Mouse (Mus musculus): ENCODE results near the gene Hcn2. TPM values are rescaled to one million over a fixed set of nuclear protein-coding genes. Genes with fewer than 3 reads are reported as not detected.

Hcn2 gene
- polyA plus RNA-seq, 1 experiment from 2014 or later = 0.05 TPM

DNA sequence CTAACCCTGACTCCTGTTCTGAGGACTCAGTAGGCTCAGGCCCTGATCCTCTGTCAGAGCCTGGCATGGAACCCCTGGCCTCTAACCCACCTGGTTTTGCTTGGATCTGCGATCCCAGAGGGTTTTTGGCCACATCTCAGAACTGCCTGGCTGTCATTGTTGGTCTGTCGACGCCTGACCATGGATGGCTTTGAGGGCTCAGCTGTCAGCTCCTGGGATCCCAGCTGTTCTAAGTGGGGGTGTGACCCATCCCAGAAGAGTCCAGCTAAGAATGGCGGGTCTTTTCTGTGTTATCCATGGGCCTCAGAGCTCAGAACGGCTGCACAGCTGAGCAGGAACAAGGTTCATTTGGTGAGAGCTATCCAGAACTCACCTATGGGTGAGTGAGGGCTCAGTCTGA, 4.7 kb downstream of the Hcn2 start:
- H3K4me1 ChIP-seq = peaks cover 27% of the 10 kb centered on the region
- H3K4me3 ChIP-seq = no peak overlapping the region
- no peaks in the 10 kb centered on the region for H3K36me3 ChIP-seq
- 76% methylated on average over 5 of the region's 5 CpGs for WGBS
- H3K27ac ChIP-seq (replicated peaks) = no peak overlapping the region
- peaks cover 44% of the 10 kb centered on the region for H3K27me3 ChIP-seq (ENCODE audit: low read depth, poor library complexity, severe bottlenecking)
- DNase-seq (ENCODE audit: low spot score) = no peak
- H3K9me3 ChIP-seq (replicated peaks) = no peaks in the 10 kb centered on the region

DNA sequence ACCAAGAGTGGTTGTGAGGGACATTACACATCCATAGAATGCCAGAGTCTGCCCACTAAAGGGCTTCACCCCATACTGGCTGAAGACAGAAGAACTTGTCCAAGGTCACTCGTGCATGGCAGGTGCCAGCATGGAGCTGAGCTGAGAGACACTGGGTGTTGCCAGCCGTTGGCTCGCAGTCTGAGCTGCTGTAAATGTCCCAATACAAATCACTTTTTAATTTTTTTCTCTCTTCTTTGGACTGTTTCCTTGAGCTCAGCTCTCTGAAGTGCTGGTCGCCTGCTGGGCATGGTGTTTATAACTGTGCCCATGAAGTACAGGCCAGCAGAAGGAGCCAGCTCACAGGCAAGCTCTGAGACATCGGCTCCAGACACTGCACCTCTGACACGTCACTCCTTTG, 6.6 kb downstream of the Hcn2 start:
- WGBS = 61% methylated on average over 6 of the region's 6 CpGs
- Histone ChIP-seq H3K4me1 (peaks cover 9% of the 10 kb centered on the region; the same call in 1 of the 2 replicates), H3K27ac (replicated peaks) (no peak overlapping the region), H3K9me3 (replicated peaks) (no peaks in the 10 kb centered on the region), H3K4me3 (no peak overlapping the region), H3K36me3 (no peaks in the 10 kb centered on the region), H3K27me3 (ENCODE audit: low read depth, poor library complexity, severe bottlenecking) (peaks cover 24% of the 10 kb centered on the region)
- DNase-seq (ENCODE audit: low spot score) = no peak

DNA sequence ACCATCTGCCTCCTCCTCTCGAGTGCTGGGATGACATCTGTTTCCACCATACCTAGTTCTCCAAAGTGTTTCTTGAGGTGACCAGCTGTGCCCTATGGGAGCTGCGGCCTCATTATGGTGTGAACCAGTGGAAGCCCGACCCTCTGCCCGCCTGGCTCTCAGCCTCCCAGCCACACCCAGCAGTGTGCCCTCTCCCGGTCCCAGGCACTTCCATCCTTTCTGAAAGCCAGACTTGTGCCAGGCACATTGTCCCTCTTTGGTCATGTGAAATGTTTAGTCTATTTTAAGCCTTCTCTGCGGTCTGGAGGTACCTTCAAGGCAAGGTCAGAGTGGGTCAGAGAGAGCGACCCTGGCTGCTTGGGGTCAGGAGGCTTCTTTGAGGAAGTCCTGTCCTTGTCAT, 7.3 kb downstream of the Hcn2 start:
- Histone ChIP-seq H3K9me3 (replicated peaks) (no peaks in the 10 kb centered on the region), H3K36me3 (no peaks in the 10 kb centered on the region), H3K27ac (replicated peaks) (no peak overlapping the region), H3K4me3 (no peak overlapping the region), H3K4me1 (peaks cover 11% of the 10 kb centered on the region; the same call in 1 of the 2 replicates), H3K27me3 (ENCODE audit: low read depth, poor library complexity, severe bottlenecking) (peaks cover 18% of the 10 kb centered on the region)
- 90% methylated on average over 7 of the region's 7 CpGs for WGBS
- no peak for DNase-seq (ENCODE audit: low spot score)

DNA sequence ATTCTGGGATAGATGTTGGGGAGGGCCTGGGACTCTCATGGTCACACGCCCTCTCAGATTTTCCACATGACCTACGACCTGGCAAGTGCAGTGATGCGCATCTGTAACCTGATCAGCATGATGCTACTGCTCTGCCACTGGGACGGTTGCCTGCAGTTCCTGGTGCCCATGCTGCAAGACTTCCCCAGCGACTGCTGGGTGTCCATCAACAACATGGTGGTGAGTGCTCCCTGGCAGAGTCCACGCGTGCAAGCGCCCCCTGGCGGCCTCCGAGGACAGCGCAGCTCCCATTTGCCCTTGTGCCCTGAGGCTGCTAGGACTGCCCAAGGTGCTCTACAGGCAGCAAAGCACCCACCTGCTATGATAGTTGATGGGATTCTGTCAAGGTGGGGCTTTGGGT, 9.7 kb downstream of the Hcn2 start:
- peak; percentile 54 for DNase-seq (ENCODE audit: low spot score)
- peaks cover 13% of the 10 kb centered on the region; the same call in 1 of the 2 replicates for H3K4me1 ChIP-seq
- H3K9me3 ChIP-seq (replicated peaks) = no peaks in the 10 kb centered on the region
- no peaks in the 10 kb centered on the region for H3K36me3 ChIP-seq
- no peak overlapping the region for H3K4me3 ChIP-seq
- WGBS = 33% methylated on average over 11 of the region's 11 CpGs
- H3K27ac ChIP-seq (replicated peaks) = no peak overlapping the region
- H3K27me3 ChIP-seq (ENCODE audit: low read depth, poor library complexity, severe bottlenecking) = no peaks in the 10 kb centered on the region

DNA sequence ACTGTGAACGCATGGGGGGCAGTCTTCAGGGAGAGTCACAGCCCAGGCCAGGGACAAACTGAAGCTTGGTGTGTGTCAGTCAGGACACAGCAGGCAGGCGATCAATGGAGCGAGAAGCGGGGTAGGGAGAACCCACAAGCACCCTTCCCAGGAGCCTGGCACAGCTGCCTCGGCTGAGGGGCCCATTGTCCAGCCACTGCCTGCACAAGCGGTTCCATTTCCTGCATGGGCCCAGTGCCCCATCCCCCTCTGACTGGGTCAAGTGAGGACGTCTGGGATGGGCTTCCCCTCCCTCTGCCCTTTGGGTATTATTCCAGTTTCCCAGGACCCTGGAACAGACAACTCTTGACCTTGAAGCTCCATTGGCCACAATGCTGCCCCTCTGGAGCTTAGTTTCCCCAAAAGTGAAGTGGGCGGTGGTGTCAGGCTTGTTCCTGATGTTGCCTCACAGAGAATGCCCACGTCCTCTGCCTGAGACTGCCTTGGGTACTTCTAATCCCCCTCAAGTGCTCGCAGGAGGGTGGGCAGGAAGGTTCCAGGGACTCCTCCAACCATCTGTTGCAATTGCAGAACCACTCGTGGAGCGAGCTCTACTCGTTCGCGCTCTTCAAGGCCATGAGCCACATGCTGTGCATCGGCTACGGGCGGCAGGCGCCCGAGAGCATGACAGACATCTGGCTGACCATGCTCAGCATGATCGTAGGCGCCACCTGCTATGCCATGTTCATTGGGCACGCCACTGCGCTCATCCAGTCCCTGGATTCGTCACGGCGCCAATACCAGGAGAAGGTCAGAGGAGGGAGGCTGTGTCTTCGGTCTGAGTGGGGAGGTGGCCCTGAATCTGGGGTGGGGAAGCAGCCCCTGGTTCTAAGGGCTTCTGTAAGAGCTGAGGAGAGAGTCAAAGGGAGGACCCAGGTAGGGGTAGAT, 12.2 kb downstream of the Hcn2 start:
- H3K4me1 ChIP-seq = peaks cover 10% of the 10 kb centered on the region; the same call in 1 of the 2 replicates
- H3K9me3 ChIP-seq (replicated peaks) = no peaks in the 10 kb centered on the region
- peaks cover 17% of the 10 kb centered on the region for H3K36me3 ChIP-seq
- H3K27ac ChIP-seq (replicated peaks) = no peak overlapping the region
- no peaks in the 10 kb centered on the region for H3K27me3 ChIP-seq (ENCODE audit: low read depth, poor library complexity, severe bottlenecking)
- H3K4me3 ChIP-seq = no peak overlapping the region
- 74% methylated on average over 28 of the region's 28 CpGs for WGBS
- DNase-seq (ENCODE audit: low spot score) = no peak

DNA sequence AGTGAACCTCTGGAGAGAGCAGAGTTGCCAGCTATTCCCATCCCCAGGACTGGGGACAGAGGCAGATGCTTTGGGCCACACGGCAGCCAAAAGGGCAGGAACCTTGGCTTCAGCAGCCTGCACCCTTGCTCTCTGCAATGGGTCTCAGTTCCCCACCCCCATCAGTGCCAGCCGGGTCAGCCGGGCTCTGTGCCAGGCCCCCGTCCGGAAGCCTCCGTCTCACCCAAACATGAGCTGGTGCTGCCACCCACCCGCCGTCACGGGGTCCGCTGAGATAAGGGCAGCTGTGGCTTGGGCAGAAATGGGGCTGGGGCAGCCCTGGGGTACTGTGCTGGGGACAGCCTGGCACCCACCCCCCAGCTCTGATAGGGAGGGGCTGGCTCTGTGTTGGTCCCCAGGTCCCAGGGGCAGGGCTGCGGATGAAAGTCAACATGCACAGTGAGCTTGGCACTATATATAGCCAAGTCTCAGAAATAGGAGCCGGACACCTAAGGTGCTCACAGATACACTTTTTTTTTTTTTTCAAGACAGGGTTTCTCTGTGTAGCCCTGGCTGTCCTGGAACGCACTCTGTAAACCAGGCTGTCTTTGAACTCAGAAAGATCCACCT, 13.0 kb downstream of the Hcn2 start:
- Histone ChIP-seq H3K27ac (replicated peaks) (no peak overlapping the region), H3K4me3 (no peak overlapping the region), H3K36me3 (peaks cover 26% of the 10 kb centered on the region), H3K9me3 (replicated peaks) (no peaks in the 10 kb centered on the region), H3K27me3 (ENCODE audit: low read depth, poor library complexity, severe bottlenecking) (peaks cover 2% of the 10 kb centered on the region), H3K4me1 (peaks cover 10% of the 10 kb centered on the region; the same call in 1 of the 2 replicates)
- WGBS = 92% methylated on average over 13 of the region's 13 CpGs
- DNase-seq (ENCODE audit: low spot score) = no peak

DNA sequence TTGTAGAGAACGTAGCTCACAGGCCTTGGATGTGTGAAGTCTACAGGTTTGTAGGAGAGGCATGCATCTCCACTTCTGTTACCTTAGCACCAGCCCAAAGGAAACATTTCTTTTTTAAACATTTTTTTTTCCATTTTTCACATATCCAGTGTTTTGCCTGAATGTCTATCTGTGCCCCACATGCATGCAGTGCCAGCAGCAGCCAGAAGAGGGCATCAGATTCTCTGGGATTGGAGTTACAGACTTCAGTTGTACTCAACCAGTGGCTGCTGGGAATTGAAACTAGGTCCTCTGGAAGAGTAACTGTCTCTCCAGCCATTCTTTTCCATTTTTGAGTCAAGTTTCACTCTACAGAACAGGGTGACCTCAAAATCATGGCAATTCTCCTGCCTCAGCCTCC, 16.1 kb downstream of the Hcn2 start:
- H3K4me3 ChIP-seq = no peak overlapping the region
- H3K27me3 ChIP-seq (ENCODE audit: low read depth, poor library complexity, severe bottlenecking) = peaks cover 32% of the 10 kb centered on the region
- H3K27ac ChIP-seq (replicated peaks) = no peak overlapping the region
- peaks cover 56% of the 10 kb centered on the region for H3K36me3 ChIP-seq
- peaks cover 17% of the 10 kb centered on the region for H3K4me1 ChIP-seq
- WGBS = 96% methylated on average over 1 of the region's 1 CpGs
- no peak for DNase-seq (ENCODE audit: low spot score)
- H3K9me3 ChIP-seq (replicated peaks) = peaks cover 5% of the 10 kb centered on the region; the same call in 1 of the 2 replicates

DNA sequence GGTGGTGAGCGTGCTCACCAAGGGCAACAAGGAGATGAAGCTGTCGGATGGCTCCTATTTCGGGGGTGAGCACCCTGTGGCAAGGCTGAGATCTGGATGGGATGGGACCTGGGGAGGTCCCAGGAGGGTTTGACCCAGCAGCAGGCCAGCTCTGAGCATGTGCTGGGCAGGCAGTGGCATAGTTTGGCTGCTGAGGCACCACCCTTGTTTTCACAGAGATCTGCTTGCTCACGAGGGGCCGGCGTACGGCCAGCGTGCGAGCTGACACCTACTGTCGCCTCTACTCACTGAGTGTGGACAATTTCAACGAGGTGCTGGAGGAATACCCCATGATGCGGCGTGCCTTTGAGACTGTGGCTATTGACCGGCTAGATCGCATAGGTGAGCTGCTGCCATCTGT, 17.4 kb downstream of the Hcn2 start:
- Histone ChIP-seq H3K9me3 (replicated peaks) (peaks cover 9% of the 10 kb centered on the region), H3K4me1 (peaks cover 11% of the 10 kb centered on the region), H3K27ac (replicated peaks) (no peak overlapping the region), H3K4me3 (no peak overlapping the region), H3K36me3 (peaks cover 70% of the 10 kb centered on the region), H3K27me3 (ENCODE audit: low read depth, poor library complexity, severe bottlenecking) (peaks cover 35% of the 10 kb centered on the region)
- DNase-seq (ENCODE audit: low spot score) = no peak
- WGBS = 95% methylated on average over 15 of the region's 15 CpGs

DNA sequence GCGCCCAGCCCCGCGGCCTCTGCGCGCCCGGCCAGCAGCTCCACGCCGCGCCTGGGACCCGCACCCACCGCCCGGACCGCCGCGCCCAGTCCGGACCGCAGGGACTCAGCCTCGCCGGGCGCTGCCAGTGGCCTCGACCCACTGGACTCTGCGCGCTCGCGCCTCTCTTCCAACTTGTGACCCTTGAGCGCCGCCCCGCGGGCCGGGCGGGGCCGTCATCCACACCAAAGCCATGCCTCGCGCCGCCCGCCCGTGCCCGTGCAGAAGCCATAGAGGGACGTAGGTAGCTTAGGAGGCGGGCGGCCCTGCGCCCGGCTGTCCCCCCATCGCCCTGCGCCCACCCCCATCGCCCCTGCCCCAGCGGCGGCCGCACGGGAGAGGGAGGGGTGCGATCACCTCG, 18.9 kb downstream of the Hcn2 start:
- H3K27me3 ChIP-seq (ENCODE audit: low read depth, poor library complexity, severe bottlenecking) = peaks cover 35% of the 10 kb centered on the region
- no peak for DNase-seq (ENCODE audit: low spot score)
- H3K4me1 ChIP-seq = peaks cover 11% of the 10 kb centered on the region
- H3K36me3 ChIP-seq = peaks cover 85% of the 10 kb centered on the region
- peaks cover 23% of the 10 kb centered on the region for H3K9me3 ChIP-seq (replicated peaks)
- H3K4me3 ChIP-seq = peak overlapping the region; percentile 33
- 26% methylated on average over 52 of the region's 52 CpGs for WGBS
- no peak overlapping the region for H3K27ac ChIP-seq (replicated peaks)

DNA sequence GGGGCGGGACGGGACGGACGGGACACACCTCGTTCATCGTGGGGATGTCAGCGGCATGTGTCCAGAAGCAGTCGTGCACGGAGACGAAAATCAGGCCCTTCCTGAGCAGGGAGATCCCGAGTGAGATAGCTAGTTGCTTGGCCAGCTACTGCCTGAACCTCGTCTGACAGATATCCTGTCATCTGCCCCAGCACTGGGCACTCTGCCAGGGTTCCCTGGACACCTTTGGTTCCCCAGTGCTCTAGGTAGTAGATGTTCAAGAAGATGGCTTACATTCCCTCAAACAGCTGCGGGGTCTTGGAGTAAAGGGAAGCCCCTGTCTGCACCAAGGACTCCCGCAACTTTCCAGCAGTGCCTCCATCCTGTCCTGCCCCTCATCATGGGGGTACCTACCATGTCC, 20.3 kb downstream of the Hcn2 start:
- H3K4me1 ChIP-seq = peaks cover 17% of the 10 kb centered on the region
- H3K27me3 ChIP-seq (ENCODE audit: low read depth, poor library complexity, severe bottlenecking) = peaks cover 35% of the 10 kb centered on the region
- H3K27ac ChIP-seq (replicated peaks) = no peak overlapping the region
- 87% methylated on average over 14 of the region's 14 CpGs for WGBS
- H3K9me3 ChIP-seq (replicated peaks) = peaks cover 28% of the 10 kb centered on the region
- H3K4me3 ChIP-seq = no peak overlapping the region
- peaks cover 94% of the 10 kb centered on the region for H3K36me3 ChIP-seq
- DNase-seq (ENCODE audit: low spot score) = no peak

DNA sequence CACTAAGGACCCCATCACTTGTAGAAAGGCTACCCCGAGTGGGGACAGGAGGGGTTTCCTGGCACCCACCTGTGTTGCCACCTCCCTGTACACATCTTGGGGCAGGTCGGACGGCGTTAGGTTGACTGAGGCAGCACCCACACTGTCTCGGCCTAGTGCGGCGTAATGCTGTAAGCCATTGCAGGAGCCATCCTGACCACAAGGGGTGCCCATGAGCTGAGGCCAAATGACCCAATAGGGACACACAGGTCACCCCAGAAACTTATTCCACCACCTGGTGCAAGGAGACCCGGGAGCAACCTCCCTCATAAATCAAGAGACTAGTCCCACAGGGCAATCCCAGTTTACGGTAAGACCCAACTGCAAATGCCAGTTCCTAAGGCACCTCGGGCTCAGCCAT, 21.8 kb downstream of the Hcn2 start:
- WGBS = 89% methylated on average over 10 of the region's 10 CpGs
- peaks cover 17% of the 10 kb centered on the region for H3K4me1 ChIP-seq
- H3K9me3 ChIP-seq (replicated peaks) = peaks cover 28% of the 10 kb centered on the region
- H3K27me3 ChIP-seq (ENCODE audit: low read depth, poor library complexity, severe bottlenecking) = peaks cover 35% of the 10 kb centered on the region
- H3K36me3 ChIP-seq = peaks cover 98% of the 10 kb centered on the region
- no peak for DNase-seq (ENCODE audit: low spot score)
- H3K4me3 ChIP-seq = no peak overlapping the region
- no peak overlapping the region for H3K27ac ChIP-seq (replicated peaks)

DNA sequence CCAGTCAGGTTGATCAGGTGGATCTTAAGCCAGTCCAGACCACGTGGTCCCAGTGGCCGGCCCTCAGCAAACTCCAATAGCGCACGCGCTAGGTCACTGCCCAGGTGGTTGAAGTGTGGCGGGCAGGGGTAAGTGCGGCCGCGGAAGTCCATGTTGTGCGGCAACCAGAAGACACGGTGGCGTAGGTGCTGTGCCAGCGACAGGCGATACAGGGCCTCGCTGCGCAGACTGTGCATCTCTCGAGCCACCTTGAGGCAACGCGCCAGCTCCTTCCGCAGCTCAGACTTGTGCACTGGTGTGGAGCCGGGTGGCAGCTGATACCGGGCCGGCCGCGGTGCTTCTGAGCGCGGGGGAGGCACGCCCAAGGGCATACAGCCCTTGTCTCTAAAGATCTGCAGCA, 22.8 kb downstream of the Hcn2 start:
- H3K4me1 ChIP-seq = peaks cover 17% of the 10 kb centered on the region
- WGBS = 95% methylated on average over 28 of the region's 28 CpGs
- peaks cover 28% of the 10 kb centered on the region for H3K9me3 ChIP-seq (replicated peaks)
- peaks cover 35% of the 10 kb centered on the region for H3K27me3 ChIP-seq (ENCODE audit: low read depth, poor library complexity, severe bottlenecking)
- H3K36me3 ChIP-seq = peaks cover 98% of the 10 kb centered on the region
- no peak overlapping the region for H3K27ac ChIP-seq (replicated peaks)
- no peak overlapping the region for H3K4me3 ChIP-seq
- no peak for DNase-seq (ENCODE audit: low spot score)

DNA sequence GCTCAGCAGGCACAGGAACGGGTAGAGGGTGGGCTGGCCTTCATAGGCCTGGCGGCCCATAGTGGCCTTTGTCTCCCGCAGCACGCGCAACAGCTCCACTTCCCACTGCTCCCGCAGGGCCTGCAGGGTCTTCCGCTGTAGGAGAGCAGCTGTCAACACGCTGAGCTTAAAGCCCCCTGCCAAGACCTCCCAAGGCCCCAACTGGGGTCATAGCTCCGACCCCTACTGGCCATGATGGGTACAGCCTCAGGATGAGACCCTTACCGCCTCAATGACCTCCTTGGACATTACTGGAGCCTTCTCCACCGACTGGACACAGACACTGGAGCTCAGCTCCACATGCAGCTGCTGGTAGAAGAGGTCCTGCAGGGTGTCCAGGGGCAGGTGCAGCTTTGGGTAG, 24.4 kb downstream of the Hcn2 start:
- Histone ChIP-seq H3K27me3 (ENCODE audit: low read depth, poor library complexity, severe bottlenecking) (peaks cover 19% of the 10 kb centered on the region), H3K27ac (replicated peaks) (peak overlapping the region; percentile 46; the same call in 1 of the 2 replicates), H3K9me3 (replicated peaks) (peaks cover 23% of the 10 kb centered on the region)

More for the DNA sequence above, 24.4 kb downstream of the Hcn2 start:
- peaks cover 15% of the 10 kb centered on the region for H3K4me1 ChIP-seq
- WGBS = 60% methylated on average over 11 of the region's 11 CpGs
- peak; percentile 36 for DNase-seq (ENCODE audit: low spot score)
- no peak overlapping the region for H3K4me3 ChIP-seq
- H3K36me3 ChIP-seq = peaks cover 86% of the 10 kb centered on the region
